Mouse (Mus musculus): ENCODE data around the gene Cep57.

- no peak for TF ChIP-seq POLR2A (IDR thresholded peaks at IDR 0.05; ENCODE audit: borderline replicate concordance, insufficient read depth, low read length)
- no peak for TF ChIP-seq CTCF (IDR thresholded peaks at IDR 0.05; ENCODE audit: borderline replicate concordance, insufficient read depth, low read depth, low read length)
These were observed 32.2 kb downstream of the Cep57 start for GRCm38 (mm10) chr9:13794756-13795155.

Data from cerebellum, adult 2 months (tissue).